Mouse (Mus musculus): ENCODE data around the gene Jchain.
A peak's percentile ranks its signal among the peaks of the same experiment; 100 is the strongest.

DNA sequence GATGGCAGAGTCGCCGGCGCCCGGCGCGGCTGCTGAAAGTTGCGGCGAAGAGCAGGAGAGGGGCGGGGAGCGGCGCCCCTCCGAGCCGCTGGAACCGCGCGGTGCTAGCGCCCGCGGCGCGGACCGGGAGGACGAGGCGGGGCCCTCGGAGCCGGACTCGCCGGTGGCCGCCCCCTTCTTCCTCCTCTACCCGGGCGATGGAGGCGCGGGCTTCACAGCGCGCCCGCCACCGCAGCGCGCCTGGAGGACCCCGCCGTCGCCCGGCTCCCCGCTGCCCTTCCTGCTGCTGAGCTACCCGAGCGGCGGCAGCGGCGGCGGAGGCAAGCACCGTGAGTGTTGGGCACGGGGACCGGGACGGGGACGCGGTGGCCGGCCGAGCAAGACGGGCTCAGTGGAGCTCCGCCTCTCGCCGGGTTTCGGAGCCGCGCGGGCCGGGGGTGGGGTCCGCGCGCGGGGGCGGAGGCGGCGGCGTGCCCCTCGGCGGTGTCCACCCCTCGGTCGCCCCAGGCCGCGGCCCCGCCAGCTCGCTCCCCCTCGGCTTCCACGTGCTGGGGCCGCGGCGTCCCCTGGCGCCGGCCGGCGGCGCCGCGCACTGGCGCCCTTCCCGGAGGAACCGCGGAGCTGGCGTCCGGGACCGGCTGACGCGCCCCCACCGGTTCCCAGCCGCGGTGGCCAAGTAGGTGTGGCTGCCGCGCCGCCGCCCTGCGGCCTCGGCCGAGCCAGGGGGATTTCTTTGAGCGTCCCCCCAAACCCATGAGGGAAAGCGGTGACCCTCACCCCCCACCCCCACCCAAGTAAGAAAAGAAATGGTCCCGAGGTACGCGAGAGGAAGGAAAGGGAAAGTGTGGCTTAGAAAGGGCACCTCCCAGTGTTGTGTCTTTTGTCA, 37.7 kb upstream of the Jchain start:
- 0 out of 2 replicates have a peak, but pooled peaks have one; percentile 19 for TF ChIP-seq POLR2A (IDR thresholded peaks at IDR 0.05; ENCODE audit: insufficient read depth, low read depth, low read length)
- TF ChIP-seq CTCF (IDR thresholded peaks at IDR 0.05; ENCODE audit: insufficient read depth, low read depth, low read length), result no peak

Measured in olfactory bulb, adult 2 months (tissue).